Mouse (Mus musculus): Measurements from ENCODE around the gene Vps13a.
"Not testable (repeated sequence)": the region's sequence is repeated elsewhere in the genome, so short reads cannot be mapped to it uniquely, and the experiment has no call there.

The Vps13a gene

GRCm38 (mm10) chr19:16780790-16781384, at the start of gene Vps13a:
TSS of gene Vps13a (minus strand) at chr19:16780933.
- peak; percentile 95 for DNase-seq (ENCODE audit: extremely low read depth, insufficient read length, low spot score)

DNA sequence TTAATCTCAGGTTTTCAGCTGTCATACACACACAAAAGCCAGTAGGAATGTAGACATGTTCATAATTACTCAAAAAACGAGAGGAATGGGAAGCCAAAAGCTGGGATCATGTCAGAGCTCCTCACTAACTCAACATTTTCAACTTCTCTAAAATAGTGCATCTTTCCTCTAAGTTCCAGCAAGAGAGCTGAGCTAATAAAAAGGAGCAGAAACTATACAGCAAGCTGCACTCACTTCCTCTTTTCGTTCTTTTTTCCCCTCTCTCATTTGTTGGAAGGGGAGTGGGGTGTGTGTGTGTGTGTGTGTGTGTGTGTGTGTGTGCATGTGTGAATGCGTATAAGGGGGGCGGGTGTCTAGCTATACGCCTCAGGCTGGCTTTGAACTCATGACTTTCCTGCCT, 46.9 kb upstream of the Vps13a start:
- no peak for DNase-seq (ENCODE audit: extremely low read depth, insufficient read length, low spot score)

DNA sequence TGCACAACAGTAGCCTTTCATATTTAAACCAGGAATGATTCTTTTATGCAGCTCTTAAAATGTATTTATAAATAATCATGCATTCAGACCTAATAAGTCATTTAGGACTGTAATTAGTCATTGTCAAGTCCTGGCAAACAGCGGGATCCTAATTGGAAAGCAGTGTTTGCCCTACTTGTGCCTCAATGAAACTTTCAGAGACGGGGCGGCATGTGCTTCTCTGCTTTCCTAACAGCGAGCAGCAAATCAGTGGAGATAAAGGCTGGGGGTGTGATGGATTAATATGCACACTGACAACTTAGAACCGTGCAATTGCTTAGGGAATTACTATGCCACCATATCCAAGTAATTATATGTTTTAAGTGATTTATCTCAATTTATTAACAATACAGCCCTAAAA, 44.5 kb upstream of the Vps13a start:
- DNase-seq (ENCODE audit: extremely low read depth, insufficient read length, low spot score), result no peak

GRCm38 (mm10) chr19:16814848-16815247, 34.1 kb upstream of the Vps13a start:
- DNase-seq (ENCODE audit: extremely low read depth, insufficient read length, low spot score), result no peak

DNA sequence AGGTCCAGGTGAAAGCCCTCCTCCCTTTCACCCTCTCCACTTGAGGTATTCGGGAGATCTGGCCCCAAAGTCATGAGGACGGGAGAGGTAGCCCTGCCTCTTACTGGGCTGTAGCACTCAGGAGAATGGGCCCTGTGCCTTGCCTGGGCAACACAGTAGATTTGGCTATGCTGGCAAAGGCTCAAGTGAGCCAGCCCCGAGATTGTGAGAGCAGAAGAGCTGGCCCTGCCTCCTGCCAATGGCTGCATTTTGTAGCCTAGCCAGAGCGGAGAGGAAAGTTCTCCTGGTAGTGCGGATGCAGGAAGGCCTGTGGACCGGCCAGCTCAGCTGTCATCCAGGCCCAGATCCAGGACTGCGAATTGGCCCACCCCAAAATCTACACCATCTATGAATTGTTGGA, 32.6 kb upstream of the Vps13a start:
- no peak for DNase-seq (ENCODE audit: extremely low read depth, insufficient read length, low spot score)

- no peak for DNase-seq (ENCODE audit: extremely low read depth, insufficient read length, low spot score)
Measured at GRCm38 (mm10) chr19:16812072-16812608, 31.4 kb upstream of the Vps13a start.

DNA sequence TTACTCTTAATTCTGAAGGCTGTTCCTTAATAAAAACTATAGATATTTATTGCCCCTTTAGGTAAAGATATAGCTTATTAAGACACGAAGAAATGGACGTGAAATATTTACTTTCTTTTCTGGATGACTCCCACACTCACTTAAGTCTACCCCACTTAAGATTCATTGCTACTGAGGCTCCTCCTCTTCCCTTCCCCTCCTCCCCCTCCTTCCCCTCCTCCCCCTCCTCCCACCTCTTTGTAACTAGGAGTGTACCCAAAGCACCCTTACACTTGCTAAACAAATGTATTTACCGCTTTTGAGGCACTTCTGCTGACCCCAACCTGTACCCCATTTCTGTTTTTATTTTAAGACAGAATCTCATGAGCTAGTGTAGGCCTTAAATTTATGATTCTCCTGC, 24.4 kb upstream of the Vps13a start:
- DNase-seq (ENCODE audit: extremely low read depth, insufficient read length, low spot score), result no peak

GRCm38 (mm10) chr19:16804578-16804977, 23.8 kb upstream of the Vps13a start:
- DNase-seq (ENCODE audit: extremely low read depth, insufficient read length, low spot score), result no peak

DNA sequence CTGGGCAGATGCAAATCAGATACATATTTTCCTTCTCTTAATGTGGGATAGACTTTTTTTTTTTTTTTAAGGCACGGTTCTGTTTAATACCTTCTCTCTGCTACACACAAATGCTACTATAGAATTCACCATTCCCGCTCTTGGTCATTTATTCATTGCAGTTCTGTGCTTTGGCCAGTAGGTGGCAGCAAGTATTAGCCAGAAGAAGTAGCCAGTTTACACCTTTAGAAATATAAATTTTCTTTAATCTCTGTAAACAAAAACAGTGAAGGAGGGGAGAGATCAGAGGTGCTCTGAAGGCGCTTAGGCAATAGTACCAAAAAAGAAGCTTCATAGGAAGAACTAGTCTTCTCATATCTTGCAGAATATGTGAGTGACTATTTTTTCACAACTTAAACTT, 22.0 kb upstream of the Vps13a start:
- no peak for DNase-seq (ENCODE audit: extremely low read depth, insufficient read length, low spot score)

- DNase-seq (ENCODE audit: extremely low read depth, insufficient read length, low spot score), result no peak
Measured at GRCm38 (mm10) chr19:16802123-16802522, 21.4 kb upstream of the Vps13a start.

- peak; percentile 35 for DNase-seq (ENCODE audit: extremely low read depth, insufficient read length, low spot score)
Measured at GRCm38 (mm10) chr19:16797923-16798322, 17.2 kb upstream of the Vps13a start.

GRCm38 (mm10) chr19:16794486-16794885, 13.8 kb upstream of the Vps13a start:
- DNase-seq (ENCODE audit: extremely low read depth, insufficient read length, low spot score), result not testable (repeated sequence)

- no peak for DNase-seq (ENCODE audit: extremely low read depth, insufficient read length, low spot score)
Measured at GRCm38 (mm10) chr19:16789930-16790329, 9.2 kb upstream of the Vps13a start.

- DNase-seq (ENCODE audit: extremely low read depth, insufficient read length, low spot score), result no peak
Measured at GRCm38 (mm10) chr19:16784879-16785278, 4.1 kb upstream of the Vps13a start.

- no peak for DNase-seq (ENCODE audit: extremely low read depth, insufficient read length, low spot score)
Measured at GRCm38 (mm10) chr19:16781406-16782019, 780 bp upstream of the Vps13a start.

- DNase-seq (ENCODE audit: extremely low read depth, insufficient read length, low spot score), result peak; percentile 71
Measured at GRCm38 (mm10) chr19:16780251-16780783, 416 bp downstream of the Vps13a start.

DNA sequence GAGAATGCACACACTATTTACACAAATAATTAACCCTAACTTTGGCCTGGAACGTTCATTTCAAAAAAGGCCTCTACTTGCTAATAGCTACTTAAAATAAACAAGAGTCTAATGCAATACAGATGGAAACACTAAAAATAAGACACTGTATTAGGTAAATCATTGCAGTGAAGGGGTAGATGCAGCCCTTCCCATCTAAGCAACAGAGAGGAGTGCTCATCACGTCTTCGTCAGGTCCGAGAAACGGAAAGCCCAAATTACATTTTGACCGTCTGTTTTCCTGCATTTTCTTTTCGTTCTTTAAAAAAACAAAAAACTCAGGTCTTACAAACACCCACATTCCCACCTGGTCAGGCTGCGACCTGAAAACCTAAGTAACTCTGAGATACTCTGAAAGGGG, 947 bp downstream of the Vps13a start:
- no peak for DNase-seq (ENCODE audit: extremely low read depth, insufficient read length, low spot score)

DNA sequence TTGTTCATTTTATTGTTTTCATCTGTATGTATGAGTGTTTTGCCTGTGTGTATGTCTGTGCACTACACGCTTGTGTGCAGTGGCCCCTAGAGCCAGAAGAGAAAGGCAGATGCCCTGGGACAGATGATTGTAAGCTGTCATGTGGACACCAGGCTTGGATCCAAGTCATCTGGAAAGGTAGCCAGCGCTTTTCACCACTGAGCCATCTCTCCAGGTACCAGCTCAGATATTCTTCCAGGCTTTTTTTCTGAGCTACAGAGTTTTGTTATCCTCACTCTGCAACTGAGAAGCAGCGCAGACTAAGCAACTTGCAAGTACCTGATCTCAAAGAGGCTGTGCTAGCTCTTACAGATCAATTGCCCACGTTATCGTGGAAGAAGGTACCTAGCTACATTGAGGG, 1.5 kb downstream of the Vps13a start:
- no peak for DNase-seq (ENCODE audit: extremely low read depth, insufficient read length, low spot score)

GRCm38 (mm10) chr19:16778578-16778977, 2.2 kb downstream of the Vps13a start:
- no peak for DNase-seq (ENCODE audit: extremely low read depth, insufficient read length, low spot score)

DNA sequence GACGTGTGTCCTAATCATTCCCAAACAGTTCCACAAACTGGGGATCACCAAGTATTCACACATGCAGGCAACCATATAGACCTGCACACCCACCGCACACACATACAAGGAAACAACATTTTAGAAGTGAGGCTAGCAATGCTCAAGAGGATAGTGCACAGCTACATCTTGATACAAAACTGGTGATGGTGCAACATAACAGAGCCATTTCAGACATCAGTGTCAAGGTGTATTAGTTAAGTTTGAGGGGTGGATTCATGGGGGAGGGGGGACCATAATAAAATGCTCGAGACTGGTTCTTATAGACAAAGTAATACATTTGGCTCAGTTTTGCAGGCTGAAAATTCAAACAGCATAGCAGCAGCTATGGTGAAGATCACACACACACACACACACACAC, 2.8 kb downstream of the Vps13a start:
- DNase-seq (ENCODE audit: extremely low read depth, insufficient read length, low spot score), result no peak

DNA sequence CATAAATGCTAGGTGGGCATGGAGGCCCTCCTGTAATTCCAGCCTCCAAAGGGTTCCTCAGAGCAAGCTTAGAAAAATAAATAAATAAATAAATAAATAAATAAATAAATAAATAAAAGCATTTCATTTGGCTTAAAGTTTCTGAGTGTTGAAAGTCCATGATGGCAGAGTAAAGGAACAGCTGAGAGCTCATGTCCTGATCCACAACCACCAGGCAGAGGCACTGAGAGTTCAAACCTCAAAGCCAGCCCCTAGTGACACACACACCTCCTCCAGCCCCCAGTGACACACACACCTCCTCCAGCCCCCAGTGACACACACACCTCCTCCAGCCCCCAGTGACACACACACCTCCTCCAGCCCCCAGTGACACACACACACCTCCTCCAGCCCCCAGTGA, 3.3 kb downstream of the Vps13a start:
- DNase-seq (ENCODE audit: extremely low read depth, insufficient read length, low spot score), result not testable (repeated sequence)

Data from 3134 (cell line).